Mouse (Mus musculus) heart, postnatal 25 days (tissue): ENCODE results near the gene Oasl2. TPM values are rescaled to one million over a fixed set of nuclear protein-coding genes. Genes with fewer than 3 reads are reported as not detected.
"Not testable (repeated sequence)": the region's sequence is repeated elsewhere in the genome, so short reads cannot be mapped to it uniquely, and the experiment has no call there.

Experiments used
- DNase-seq: peaks from one replicate; pipeline ENCODE4 v3.0.0; 2022; ENCODE audit warnings: low spot score
- intact Hi-C: fragments of 180-260 bp; cut with DNase I; formaldehyde crosslinking; loops from one replicate; pipeline ENCODE4 v1.15.1; 2025
- total RNA-seq, 2 experiments: library from RNA; stranded (reverse); gene quantifications; 2 replicates each; pipeline ENCODE4 v1.2.3; 2021

The Oasl2 gene
- total RNA-seq: 1 to 10 TPM; 4.0 to 8.1 TPM

DNA sequence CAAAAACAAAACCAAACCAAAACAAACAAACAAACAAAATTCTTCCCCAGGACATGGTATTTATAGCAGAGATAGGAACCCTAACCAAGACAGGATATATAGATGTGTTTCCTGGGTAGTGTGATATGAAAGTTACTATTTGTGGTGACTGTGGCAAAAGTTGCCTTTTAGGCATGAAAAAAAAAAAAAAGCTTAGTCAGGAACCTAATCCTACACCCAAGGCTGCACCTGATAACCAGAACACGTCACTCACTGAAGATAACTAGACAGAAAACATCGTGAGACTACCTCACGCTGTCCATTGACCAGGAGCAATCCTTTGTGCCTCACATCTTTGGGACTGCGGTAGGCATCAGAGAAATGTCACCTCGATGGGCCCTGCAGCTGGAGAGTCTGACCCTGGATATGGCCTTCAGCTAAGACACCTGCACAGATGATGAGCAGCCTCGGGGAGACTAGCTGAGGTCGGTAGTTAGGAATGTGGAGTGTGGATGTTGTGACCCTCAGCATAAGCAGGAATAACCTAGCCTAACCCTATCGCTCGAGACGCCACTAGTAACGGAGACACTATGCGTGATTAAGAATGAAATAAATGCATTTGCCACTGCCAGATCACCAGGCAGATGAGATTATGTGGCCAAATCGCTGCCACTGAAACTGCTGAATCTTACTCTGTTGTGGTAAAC, at the start of gene Oasl2:
Gene Oasl2, plus strand, starts transcription at position 249 of the 686 bp plus-strand sequence.
- intact Hi-C loops: loop anchor here (5.0 kb wide), 1 partner anchor 75 kb away; the partner anchor contains the start of gene 1500011B03Rik
- no peak for DNase-seq

DNA sequence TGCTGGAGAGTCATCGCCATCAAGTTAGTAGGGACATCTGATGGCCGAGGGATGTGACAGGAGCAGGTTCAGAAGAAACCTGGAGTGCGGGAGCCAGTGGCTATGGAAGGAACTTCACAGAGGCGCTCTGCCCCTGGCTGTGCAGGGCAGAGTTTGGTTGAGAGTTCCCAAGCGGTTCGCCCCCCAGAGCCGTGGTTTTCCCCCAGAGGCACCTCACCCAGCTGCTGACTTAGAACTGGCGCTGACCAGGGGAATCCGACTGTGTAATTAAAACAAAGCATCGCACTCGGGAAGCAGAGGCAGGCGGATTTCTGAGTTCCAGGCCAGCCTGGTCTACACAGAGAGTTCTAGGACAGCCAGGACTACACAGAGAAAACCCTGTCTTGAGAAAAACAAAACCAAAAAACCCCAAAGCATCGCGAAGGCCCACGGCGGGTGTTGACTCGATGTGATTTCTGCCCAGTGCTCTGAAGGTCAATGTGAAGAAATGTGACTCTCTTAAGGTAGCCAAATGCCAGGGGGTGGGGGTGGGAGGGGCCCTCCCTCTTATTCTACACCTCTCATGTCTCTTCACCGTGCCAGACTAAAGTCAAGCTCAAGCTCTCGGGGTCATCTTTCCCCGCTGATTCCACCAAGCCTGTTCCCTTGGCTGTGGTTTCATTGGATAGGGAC, 45.0 kb upstream of the Oasl2 start:
- no peak for DNase-seq
- intact Hi-C loops: no loop called here

DNA sequence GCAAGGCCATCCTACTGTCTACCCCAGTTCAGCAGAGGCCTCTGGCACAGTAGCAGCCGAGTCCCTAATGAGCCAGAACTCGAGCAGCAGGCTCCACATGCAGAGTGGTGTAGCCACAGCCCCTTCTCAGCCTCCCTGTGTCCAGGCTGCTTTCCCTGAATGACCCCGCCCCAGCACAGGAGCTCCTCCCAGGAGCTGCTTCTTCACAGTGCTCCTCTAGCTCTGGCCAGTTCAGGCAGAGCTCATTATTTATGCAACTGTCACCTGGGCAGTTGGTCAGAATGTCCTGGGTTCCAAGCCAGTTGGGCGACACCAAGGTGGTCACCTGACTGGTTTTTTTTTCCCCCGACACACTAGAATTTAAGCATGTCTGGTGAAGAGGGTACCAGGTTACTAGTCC, 43.4 kb upstream of the Oasl2 start, which contains the start of gene 4930519G04Rik:
Gene 4930519G04Rik, plus strand, starts transcription at position 301 of the 400 bp plus-strand sequence.
- DNase-seq, intact Hi-C loops: not testable (repeated sequence)

DNA sequence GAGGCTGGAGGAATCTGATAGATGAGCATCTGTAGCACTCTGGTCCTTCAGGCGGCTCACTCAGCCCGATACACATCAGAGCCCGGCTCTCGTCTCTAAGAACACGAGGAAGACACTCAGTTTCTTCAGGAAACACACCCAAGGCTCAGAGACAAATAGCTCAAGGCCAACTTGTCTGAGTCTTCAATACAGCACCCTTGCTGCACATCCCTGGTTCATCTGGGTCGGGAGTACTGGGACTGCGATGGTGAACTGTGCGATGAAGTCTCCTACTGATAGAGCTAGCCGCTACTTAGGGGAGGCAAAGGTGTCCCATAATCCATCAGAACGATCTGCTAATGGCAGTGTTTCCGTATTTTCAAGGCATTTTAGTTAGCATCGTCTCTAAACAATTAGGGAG, 38.2 kb upstream of the Oasl2 start, which contains the start of gene Gm9936:
Gene Gm9936, minus strand, starts transcription at position 101 of the 400 bp plus-strand sequence.
- intact Hi-C loops: loop anchor here (5.0 kb wide), 1 partner anchor 151 kb away; the partner anchor contains the start of gene Tchp

GRCm38 (mm10) chr5:114859253-114859652, 37.5 kb upstream of the Oasl2 start:
- intact Hi-C loops: loop anchor here (5.0 kb wide), 1 partner anchor 152 kb away; the partner anchor contains the start of gene Tchp
- DNase-seq: peak; percentile 33

More for the DNA sequence above, 38.2 kb upstream of the Oasl2 start, which contains the start of gene Gm9936:
- no peak for DNase-seq

- intact Hi-C loops: no loop called here
- no peak for DNase-seq
Observed at GRCm38 (mm10) chr5:114861730-114862129, 35.0 kb upstream of the Oasl2 start.

- no peak for DNase-seq
- intact Hi-C loops: no loop called here
Observed at GRCm38 (mm10) chr5:114864813-114865212, 31.9 kb upstream of the Oasl2 start.

- intact Hi-C loops: no loop called here
Observed at GRCm38 (mm10) chr5:114865279-114865678, 31.5 kb upstream of the Oasl2 start.

GRCm38 (mm10) chr5:114875858-114876257, 20.9 kb upstream of the Oasl2 start:
- no peak for DNase-seq
- intact Hi-C loops: no loop called here

More at GRCm38 (mm10) chr5:114865279-114865678, 31.5 kb upstream of the Oasl2 start:
- no peak for DNase-seq

- intact Hi-C loops: no loop called here
- DNase-seq: no peak
Observed at GRCm38 (mm10) chr5:114876331-114876730, 20.4 kb upstream of the Oasl2 start.

DNA sequence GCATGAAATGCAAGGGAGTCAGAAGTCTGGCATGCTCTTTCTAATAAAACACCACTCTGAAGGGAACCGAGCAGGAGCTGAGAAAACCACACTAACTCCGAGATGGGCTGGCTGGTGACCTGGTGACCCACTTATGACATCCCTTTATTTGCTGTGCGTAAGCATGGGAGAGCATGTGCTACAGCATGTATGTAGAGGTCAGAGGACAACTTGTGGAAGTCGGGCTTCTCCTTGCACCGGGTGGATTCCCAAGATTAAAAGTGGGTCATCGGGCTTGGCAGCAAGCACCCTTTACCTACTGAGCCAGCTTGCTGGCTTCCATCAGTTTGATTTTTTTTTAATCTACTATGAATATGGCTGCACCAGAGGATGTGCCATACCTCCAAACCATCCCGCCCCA, 19.2 kb upstream of the Oasl2 start:
- DNase-seq: no peak
- intact Hi-C loops: no loop called here

DNA sequence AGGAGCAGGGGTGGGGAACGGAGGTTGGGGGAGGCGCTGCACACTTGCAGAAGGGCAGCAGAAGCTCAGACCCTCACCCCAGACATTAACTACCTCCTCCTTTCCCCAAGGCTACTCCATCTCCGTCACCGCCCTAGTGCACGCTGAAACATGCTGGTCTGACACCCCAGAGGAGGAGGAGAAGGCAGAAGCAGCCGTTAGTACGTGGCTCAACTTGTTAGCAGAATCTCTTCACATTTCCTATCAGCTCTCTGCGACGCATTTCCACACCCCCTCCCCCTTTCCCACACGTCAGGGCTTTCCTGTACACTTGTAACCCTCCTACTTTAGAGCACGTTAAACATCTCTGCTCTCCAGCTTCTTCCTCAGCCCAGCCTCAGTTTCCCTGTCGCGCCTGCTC, 17.3 kb upstream of the Oasl2 start:
- DNase-seq: no peak
- intact Hi-C loops: no loop called here

DNA sequence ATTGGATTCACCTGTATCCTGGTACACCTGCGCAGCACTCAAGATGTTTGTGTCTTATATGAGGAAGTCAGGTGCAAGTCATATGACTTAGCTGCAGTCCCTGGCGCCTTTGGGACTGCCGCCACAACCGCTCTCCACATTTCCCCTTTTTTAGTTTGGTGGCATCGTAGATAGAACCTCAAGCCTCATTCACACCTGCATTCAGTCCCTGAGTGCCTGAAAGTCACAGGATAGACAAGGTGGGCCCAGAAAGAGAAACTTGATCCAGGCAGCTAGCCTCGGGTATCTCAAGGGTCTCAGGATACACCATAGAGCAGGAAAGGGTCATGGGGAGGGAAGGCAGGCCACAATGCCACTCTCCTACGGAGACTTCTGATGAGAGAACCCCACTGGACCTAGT, 14.4 kb upstream of the Oasl2 start:
- intact Hi-C loops, DNase-seq: not testable (repeated sequence)

DNA sequence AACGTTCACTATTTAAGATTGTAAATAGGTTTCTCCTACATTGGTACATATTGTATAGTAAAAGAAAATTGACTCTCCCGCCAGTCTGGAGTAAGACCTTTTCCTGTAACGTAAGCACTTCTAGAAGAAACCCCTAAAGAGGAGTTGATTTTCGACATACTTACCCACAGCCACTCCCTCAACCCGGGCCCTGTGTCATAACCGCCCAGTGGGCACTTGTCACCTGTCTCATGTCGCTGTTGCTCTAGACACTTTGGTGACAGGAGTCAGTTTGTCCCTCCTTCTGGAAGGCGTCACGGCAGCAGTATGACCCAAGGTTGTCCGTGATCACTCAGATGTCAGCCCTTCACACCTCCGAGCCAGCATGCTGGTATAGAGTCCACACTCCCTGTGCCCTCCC, 13.7 kb upstream of the Oasl2 start:
- DNase-seq: no peak
- intact Hi-C loops: no loop called here

DNA sequence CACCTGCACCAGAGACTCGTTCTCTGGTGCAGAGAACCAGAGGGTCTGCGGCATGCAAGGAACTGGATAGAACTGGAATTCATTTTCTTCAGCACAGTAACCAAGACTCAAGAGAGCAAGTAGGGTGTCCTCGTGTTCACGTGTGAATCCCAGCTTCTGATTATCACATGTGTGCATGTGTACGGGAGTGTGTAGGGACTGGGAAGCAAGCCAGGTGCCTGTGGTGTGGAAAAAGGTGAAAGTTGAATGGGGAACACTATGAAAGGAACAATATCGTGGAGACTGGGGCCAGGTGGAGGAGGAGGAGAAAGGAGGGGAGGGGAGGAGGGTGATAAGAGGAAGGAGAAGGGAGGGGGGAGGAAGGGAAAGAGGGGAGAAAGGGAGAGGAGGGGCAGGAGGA, 9.9 kb upstream of the Oasl2 start:
- DNase-seq: no peak
- intact Hi-C loops: no loop called here

GRCm38 (mm10) chr5:114888995-114889394, 7.7 kb upstream of the Oasl2 start:
- no peak for DNase-seq
- intact Hi-C loops: no loop called here

- no peak for DNase-seq
- intact Hi-C loops: loop anchor here (5.0 kb wide), 1 partner anchor 73 kb away; the partner anchor contains the start of gene 1500011B03Rik
Observed at GRCm38 (mm10) chr5:114895542-114895941, 1.2 kb upstream of the Oasl2 start.

GRCm38 (mm10) chr5:114897374-114897793, 648 bp downstream of the Oasl2 start:
- peak; percentile 31 for DNase-seq
- intact Hi-C loops: loop anchor here (5.0 kb wide), 1 partner anchor 75 kb away; the partner anchor contains the start of gene 1500011B03Rik

DNA sequence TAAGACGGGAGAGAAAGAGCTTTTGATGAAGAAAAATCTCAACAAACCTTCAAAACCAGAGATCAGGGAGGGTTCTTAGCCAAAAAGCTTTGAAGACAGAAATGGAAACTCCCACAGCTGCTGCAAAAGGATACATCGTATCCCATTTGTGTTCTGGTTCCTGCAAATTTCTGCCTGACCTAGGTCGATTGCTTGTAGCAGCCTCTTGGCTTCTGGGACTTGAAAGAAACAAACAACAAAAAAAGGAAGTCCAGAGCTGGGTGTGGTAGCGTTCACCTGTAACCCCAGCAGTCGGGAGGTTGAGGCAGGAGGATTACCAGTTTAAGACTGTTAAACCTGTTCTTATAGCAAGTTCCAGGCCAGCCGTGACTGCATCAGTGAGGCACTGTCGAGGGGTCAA, 2.1 kb downstream of the Oasl2 start:
- no peak for DNase-seq
- intact Hi-C loops: loop anchor here (5.0 kb wide), 1 partner anchor 77 kb away; the partner anchor contains the start of gene 1500011B03Rik

GRCm38 (mm10) chr5:114902413-114902812, 5.7 kb downstream of the Oasl2 start:
- intact Hi-C loops: loop anchor here (5.0 kb wide), 1 partner anchor 195 kb away; the partner anchor contains the start of gene Tchp

More at GRCm38 (mm10) chr5:114902413-114902812, 5.7 kb downstream of the Oasl2 start:
- no peak for DNase-seq
